Comparison of ENCODE assay signal across 12 mouse cellular contexts in genomic region chr16:4417455-4417854, GRCm38 (mm10). TPM values are rescaled to one million over a fixed set of nuclear protein-coding genes. Genes with fewer than 3 reads are reported as not detected.
DNase-seq lines count a peak whose midpoint lies in the region; ATAC-seq and TF ChIP-seq lines count a peak whose summit lies in the region.
"Had no signal": no experiment of that assay in that cellular context is flagged by ENCODE, and none has a peak within 500 bp of the region (broad histone marks: within the 10 kb centered on the region; RNA-seq: fewer than 3 reads in every experiment).

No protein-coding gene starts in this region.

- H3K27ac ChIP-seq in embryonic facial prominence, embryonic 12.5 days: no peak overlapping the region
- no peak overlapping the region for H3K27ac ChIP-seq in embryonic facial prominence, embryonic 10.5 days (replicated peaks)
- no peak overlapping the region for H3K27ac ChIP-seq in liver, adult 2 months (replicated peaks; ENCODE audit: insufficient read depth, low read depth, low read length)
- H3K27ac ChIP-seq in intestine, postnatal 0 days (ENCODE audit: low read depth, low read length): no peak overlapping the region
- no peak overlapping the region for H3K27ac ChIP-seq in neural tube, embryonic 14.5 days (ENCODE audit: low read depth, low read length)

- H3K79me2 ChIP-seq in liver, adult 2 months (ENCODE audit: control insufficient read depth, insufficient read depth, low read length): peaks cover 44% of the 10 kb centered on the region

- ATAC-seq in embryonic facial prominence, embryonic 12.5 days (ENCODE audit: insufficient number of reproducible peaks, insufficient read depth, low FRiP score, low TSS enrichment): no peak
- ATAC-seq in intestine, postnatal 0 days: no peak
- no peak for ATAC-seq in neural tube, embryonic 14.5 days (ENCODE audit: low read depth)

- TF ChIP-seq POLR2A in liver, adult 2 months (IDR thresholded peaks at IDR 0.05; ENCODE audit: extremely low read depth, insufficient read depth, low read length): no peak

- H3K4me3 ChIP-seq in embryonic facial prominence, embryonic 12.5 days: no peak overlapping the region
- no peak overlapping the region for H3K4me3 ChIP-seq in embryonic facial prominence, embryonic 10.5 days
- peak overlapping the region; percentile 37 for H3K4me3 ChIP-seq in liver, adult 2 months (ENCODE audit: insufficient read depth, low read depth, low read length)
- H3K4me3 ChIP-seq in intestine, postnatal 0 days (ENCODE audit: low read depth, low read length): no peak overlapping the region
- H3K4me3 ChIP-seq in neural tube, embryonic 14.5 days (ENCODE audit: low read depth, low read length): peak overlapping the region; percentile 15; the same call in 1 of the 2 replicates
- H3K4me3 ChIP-seq: erythroblast, embryonic 14.5 days had no signal

- DNase-seq in embryonic facial prominence, embryonic 10.5 days (ENCODE audit: low spot score): no peak
- peak; percentile 56 for DNase-seq in liver, adult 2 months (ENCODE audit: extremely low read depth, low read depth, low spot score)
- no peak for DNase-seq in liver
- DNase-seq in urinary bladder, postnatal 4 days (ENCODE audit: low spot score in 2 of 2): no peak
- DNase-seq in thymus, postnatal 0 days (ENCODE audit: low spot score): no peak
- DNase-seq: B cell, adult 2 months; heart, postnatal 10 days; thymus, adult 2 months had no signal

- H3K9ac ChIP-seq in embryonic facial prominence, embryonic 12.5 days: no peak overlapping the region
- H3K9ac ChIP-seq in liver, adult 2 months (ENCODE audit: low read depth, low read length): no peak overlapping the region
- H3K9ac ChIP-seq in intestine, postnatal 0 days (ENCODE audit: low read depth, low read length): no peak overlapping the region
- H3K9ac ChIP-seq in neural tube, embryonic 14.5 days (replicated peaks; ENCODE audit: low read depth, low read length): no peak overlapping the region

- H3K9me3 ChIP-seq in embryonic facial prominence, embryonic 12.5 days: no peaks in the 10 kb centered on the region
- H3K9me3 ChIP-seq in embryonic facial prominence, embryonic 10.5 days: no peaks in the 10 kb centered on the region
- H3K9me3 ChIP-seq in intestine, postnatal 0 days (ENCODE audit: control insufficient read depth): no peaks in the 10 kb centered on the region
- H3K9me3 ChIP-seq in neural tube, embryonic 14.5 days (ENCODE audit: control insufficient read depth, low read length): no peaks in the 10 kb centered on the region

- H3K27me3 ChIP-seq in embryonic facial prominence, embryonic 12.5 days: peaks cover 21% of the 10 kb centered on the region
- H3K27me3 ChIP-seq in embryonic facial prominence, embryonic 10.5 days (replicated peaks; ENCODE audit: low read depth, poor library complexity, severe bottlenecking): peaks cover 74% of the 10 kb centered on the region
- no peaks in the 10 kb centered on the region for H3K27me3 ChIP-seq in liver, adult 2 months (ENCODE audit: control insufficient read depth, insufficient read depth, low read length)
- H3K27me3 ChIP-seq in intestine, postnatal 0 days (replicated peaks; ENCODE audit: control insufficient read depth, insufficient read depth, low read length): no peaks in the 10 kb centered on the region
- H3K27me3 ChIP-seq in neural tube, embryonic 14.5 days (ENCODE audit: control insufficient read depth, insufficient read depth, low read length): no peaks in the 10 kb centered on the region; the same call in 1 of the 2 replicates

- H3K4me1 ChIP-seq in embryonic facial prominence, embryonic 12.5 days: peaks cover 16% of the 10 kb centered on the region
- H3K4me1 ChIP-seq in embryonic facial prominence, embryonic 10.5 days: peaks cover 24% of the 10 kb centered on the region
- H3K4me1 ChIP-seq in liver, adult 2 months (ENCODE audit: control insufficient read depth, insufficient read depth, low read length): peaks cover 41% of the 10 kb centered on the region
- H3K4me1 ChIP-seq in intestine, postnatal 0 days (replicated peaks; ENCODE audit: control insufficient read depth, insufficient read depth, low read length): peaks cover 13% of the 10 kb centered on the region
- H3K4me1 ChIP-seq in neural tube, embryonic 14.5 days (ENCODE audit: control insufficient read depth, insufficient read depth, low read length): peaks cover 37% of the 10 kb centered on the region

- peak overlapping the region; percentile 11; the same call in 1 of the 2 replicates for H3K4me2 ChIP-seq in embryonic facial prominence, embryonic 12.5 days (replicated peaks)
- peak overlapping the region; percentile 98 for H3K4me2 ChIP-seq in intestine, postnatal 0 days (replicated peaks; ENCODE audit: low read depth)
- H3K4me2 ChIP-seq in neural tube, embryonic 14.5 days (ENCODE audit: low read depth, low read length): peak overlapping the region; percentile 95

- no peaks in the 10 kb centered on the region for H3K36me3 ChIP-seq in embryonic facial prominence, embryonic 12.5 days
- no peaks in the 10 kb centered on the region for H3K36me3 ChIP-seq in embryonic facial prominence, embryonic 10.5 days (replicated peaks)
- peaks cover 4% of the 10 kb centered on the region for H3K36me3 ChIP-seq in liver, adult 2 months (ENCODE audit: control insufficient read depth, insufficient read depth, low read length)
- H3K36me3 ChIP-seq in intestine, postnatal 0 days (ENCODE audit: control insufficient read depth, insufficient read depth): 0 out of 2 replicates have a peak, but pooled peaks cover under 1% of the 10 kb centered on the region
- no peaks in the 10 kb centered on the region for H3K36me3 ChIP-seq in neural tube, embryonic 14.5 days (ENCODE audit: control insufficient read depth, insufficient read depth, low read length)

- no peak for TF ChIP-seq CTCF in liver, adult 2 months (IDR thresholded peaks at IDR 0.05; ENCODE audit: low read depth, low read length)
- TF ChIP-seq CTCF in intestine, postnatal 0 days (IDR thresholded peaks at IDR 0.05; ENCODE audit: low read depth): no peak

- WGBS in embryonic facial prominence, embryonic 12.5 days: 78% methylated on average over 7 of the region's 7 CpGs
- WGBS in embryonic facial prominence, embryonic 10.5 days: 80% methylated on average over 7 of the region's 7 CpGs
- WGBS in liver, adult 2 months: 29% methylated on average over 7 of the region's 7 CpGs
- 57% methylated on average over 7 of the region's 7 CpGs for WGBS in intestine, postnatal 0 days
- 76% methylated on average over 7 of the region's 7 CpGs for WGBS in neural tube, embryonic 14.5 days

RNA-seq across cellular contexts. Expression of gene Adcy9, which starts 2.8 kb away (rescaled TPM):
- polyA plus RNA-seq in embryonic facial prominence, embryonic 12.5 days (2016; fragmentation: Nextera tagmentation; extraction: Ambion mirVana): 1.5 and 2.2 TPM in 2 replicates
- 0.43 and 0.57 TPM in 2 replicates for polyA plus RNA-seq in embryonic facial prominence, embryonic 10.5 days (2016; fragmentation: Nextera tagmentation; extraction: Ambion mirVana)
- 23.0 and 24.5 TPM in 2 replicates for total RNA-seq in liver, adult 2 months (2014; rRNA removed)
- polyA plus RNA-seq in liver, adult 2 months (2012; rRNA removed): 10.0 and 15.0 TPM in 2 replicates
- polyA plus RNA-seq in intestine, postnatal 0 days (2015; fragmentation: Nextera tagmentation; extraction: Ambion mirVana): 1.5 and 2.1 TPM in 2 replicates
- polyA plus RNA-seq in neural tube, embryonic 14.5 days (2014; fragmentation: Nextera tagmentation; extraction: Ambion mirVana): 6.4 and 6.7 TPM in 2 replicates
- polyA plus RNA-seq in thymus, postnatal 0 days (2015; fragmentation: Nextera tagmentation; extraction: Ambion mirVana): 0.48 and 0.61 TPM in 2 replicates
- polyA plus RNA-seq: erythroblast, embryonic 14.5 days had no signal

Comparison
In these comparisons a context has a peak if more than half of its experiments do, and no peak if none do; other contexts are left out.
1. H3K4me2 ChIP-seq: peak in every context shown above with its lines; median percentile 98 in intestine, postnatal 0 days; 95 in neural tube, embryonic 14.5 days; 11 in embryonic facial prominence, embryonic 12.5 days.
2. H3K4me3 ChIP-seq: peak in liver, adult 2 months (single experiment) and neural tube, embryonic 14.5 days (single experiment); none in embryonic facial prominence, embryonic 12.5 days (single experiment), embryonic facial prominence, embryonic 10.5 days (single experiment) and intestine, postnatal 0 days (single experiment).